Mouse (Mus musculus) thymus, postnatal 4 days (tissue): ENCODE results near the gene Cntn5.

ENCODE experiments used
- DNase-seq: peaks from one replicate; pipeline ENCODE4 v3.0.0; 2021

The Cntn5 gene

DNA sequence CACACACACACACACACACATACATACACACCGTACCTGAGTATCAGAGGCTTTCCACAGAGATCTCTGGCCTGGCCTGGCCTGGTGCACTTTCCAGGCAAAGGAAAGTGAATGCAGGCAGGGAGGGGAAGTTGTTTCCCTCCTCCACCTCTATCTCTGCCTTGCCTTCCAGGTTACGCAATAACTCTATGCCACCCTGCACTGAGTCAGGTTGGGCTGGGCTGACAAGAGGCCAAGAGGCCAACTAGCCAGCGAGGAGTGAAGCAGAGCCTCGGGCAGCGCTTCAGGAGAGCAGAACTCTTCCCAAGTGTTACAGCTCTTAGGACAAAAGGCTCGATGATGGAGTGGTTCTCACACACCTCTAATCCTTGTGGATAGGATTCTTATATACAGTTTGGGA, 1018.4 kb downstream of the Cntn5 start:
- no peak for DNase-seq

GRCm38 (mm10) chr9:9882779-9883383, 1021.7 kb downstream of the Cntn5 start:
- DNase-seq = no peak

DNA sequence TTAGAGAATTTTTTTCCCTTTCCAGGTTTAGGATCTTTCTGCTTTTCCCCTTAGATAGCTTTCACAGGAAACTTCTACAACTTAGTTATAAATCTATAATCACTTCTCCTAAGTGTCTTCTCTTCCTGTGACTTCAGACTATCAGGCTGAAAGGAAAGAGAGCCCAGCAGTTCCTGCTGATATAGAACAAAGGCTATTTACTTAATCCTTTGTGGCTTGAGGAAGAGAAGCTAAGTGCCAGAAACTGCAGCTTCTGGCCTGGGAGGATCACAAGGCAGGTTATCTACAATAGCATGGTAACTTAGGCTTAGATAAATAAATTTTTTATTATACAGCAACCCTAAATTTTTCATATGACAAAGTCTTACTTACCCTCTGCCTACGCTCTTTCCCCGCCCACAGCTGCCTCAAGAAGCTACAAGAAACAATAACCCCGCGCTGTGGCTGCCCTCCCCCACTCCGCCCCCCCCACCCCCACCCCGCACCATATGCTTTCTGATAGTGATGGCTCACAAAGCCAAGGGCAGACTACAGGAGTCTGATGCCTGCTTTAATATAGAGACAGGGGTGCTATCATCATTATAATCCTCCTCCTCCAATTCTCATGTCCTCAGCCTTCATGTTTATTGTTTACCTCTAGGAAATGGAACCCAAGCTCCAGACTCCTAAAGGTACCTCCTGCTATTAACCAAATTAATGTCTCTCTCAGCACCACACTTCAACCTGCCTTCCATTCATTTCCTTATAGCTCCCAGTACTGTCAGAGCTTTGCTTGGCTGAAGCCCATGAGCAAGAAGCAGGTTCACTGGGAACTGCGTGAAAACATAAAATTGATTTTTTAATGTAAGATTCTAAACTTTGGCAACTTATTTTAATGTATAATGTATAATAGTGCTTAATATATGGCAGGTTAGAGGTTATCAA, 1032.2 kb downstream of the Cntn5 start:
- no peak for DNase-seq

DNA sequence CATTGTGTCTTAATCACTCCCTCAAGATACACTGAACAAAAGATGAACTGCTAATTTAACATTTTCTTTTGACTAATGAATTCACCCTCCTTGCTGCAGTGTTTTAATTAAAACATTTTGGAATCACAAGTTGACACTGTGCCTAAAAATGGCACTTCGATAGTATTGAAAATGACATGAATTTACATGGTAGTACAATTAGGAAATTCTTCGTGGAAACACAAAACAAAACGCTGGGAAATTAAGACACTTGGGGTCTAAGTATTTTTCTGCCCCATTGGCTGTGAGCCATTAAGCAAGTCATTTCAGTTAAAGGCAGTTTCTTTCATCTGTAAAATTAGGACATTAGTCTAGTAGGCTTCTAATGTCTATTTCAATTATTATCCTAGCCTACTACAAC, 1043.9 kb downstream of the Cntn5 start:
- DNase-seq = no peak

DNA sequence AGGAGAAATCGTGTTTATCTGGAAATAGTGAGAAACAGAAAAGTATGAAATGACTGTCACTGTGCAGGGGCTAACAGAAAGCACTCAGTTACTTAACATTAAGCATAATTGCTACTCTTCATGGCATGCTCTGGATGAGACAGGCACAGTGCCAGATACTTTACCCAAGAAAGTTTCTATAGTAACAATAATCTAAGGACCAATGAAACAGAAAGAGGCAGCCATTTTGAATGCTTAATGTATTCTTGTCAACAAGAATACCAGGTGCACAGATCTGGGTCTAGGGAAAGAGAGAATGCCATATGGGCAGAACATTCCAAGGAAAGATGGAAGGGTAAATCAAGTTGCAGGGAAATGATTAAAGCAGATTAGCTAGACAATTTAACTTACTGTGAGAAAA, 1045.3 kb downstream of the Cntn5 start:
- DNase-seq = no peak

- no peak for DNase-seq
Observed at GRCm38 (mm10) chr9:9854791-9855190, 1049.8 kb downstream of the Cntn5 start.

- DNase-seq = no peak
Observed at GRCm38 (mm10) chr9:9830231-9830630, 1074.3 kb downstream of the Cntn5 start.

- DNase-seq = no peak
Observed at GRCm38 (mm10) chr9:9819963-9820362, 1084.6 kb downstream of the Cntn5 start.

- DNase-seq = no peak
Observed at GRCm38 (mm10) chr9:9817477-9817876, 1087.1 kb downstream of the Cntn5 start.

DNA sequence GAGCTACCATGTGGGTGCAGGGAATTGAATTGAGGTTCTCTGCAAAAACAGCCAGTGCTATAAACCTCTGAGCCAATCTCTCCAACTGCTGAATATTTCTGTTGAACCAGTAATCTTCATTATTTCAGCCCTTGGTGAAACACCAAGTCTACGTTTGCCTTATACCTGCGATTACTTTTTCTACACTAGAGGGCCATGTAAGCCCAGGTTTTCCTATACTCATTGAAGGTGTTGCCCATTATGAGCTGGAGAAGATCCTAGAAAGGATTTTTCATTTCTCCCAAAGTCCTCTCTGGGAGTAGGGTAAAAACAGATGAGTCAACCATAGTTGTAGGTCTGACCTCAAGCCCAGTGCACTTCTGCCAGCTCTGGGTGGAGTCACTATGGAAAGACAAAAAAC, 1105.0 kb downstream of the Cntn5 start:
- DNase-seq = no peak

DNA sequence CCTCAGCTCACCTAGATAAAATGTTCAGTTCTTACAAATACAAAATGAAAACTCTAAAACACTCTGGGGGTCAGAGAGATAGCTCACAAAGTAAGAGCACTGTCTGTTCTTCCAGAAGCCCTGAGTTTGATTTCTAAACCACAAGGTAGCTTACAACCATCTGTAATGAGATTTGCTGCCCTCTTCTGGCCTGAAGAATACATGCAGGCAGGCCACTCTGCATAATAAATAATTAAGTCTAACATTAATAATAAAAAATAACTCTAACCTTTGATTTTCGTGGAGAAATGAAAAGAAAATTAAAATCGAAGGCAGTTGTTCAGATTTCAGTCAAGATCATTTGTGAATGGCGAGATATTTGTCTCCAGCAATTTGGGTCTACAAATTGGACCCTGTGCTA, 1120.9 kb downstream of the Cntn5 start:
- DNase-seq = no peak

DNA sequence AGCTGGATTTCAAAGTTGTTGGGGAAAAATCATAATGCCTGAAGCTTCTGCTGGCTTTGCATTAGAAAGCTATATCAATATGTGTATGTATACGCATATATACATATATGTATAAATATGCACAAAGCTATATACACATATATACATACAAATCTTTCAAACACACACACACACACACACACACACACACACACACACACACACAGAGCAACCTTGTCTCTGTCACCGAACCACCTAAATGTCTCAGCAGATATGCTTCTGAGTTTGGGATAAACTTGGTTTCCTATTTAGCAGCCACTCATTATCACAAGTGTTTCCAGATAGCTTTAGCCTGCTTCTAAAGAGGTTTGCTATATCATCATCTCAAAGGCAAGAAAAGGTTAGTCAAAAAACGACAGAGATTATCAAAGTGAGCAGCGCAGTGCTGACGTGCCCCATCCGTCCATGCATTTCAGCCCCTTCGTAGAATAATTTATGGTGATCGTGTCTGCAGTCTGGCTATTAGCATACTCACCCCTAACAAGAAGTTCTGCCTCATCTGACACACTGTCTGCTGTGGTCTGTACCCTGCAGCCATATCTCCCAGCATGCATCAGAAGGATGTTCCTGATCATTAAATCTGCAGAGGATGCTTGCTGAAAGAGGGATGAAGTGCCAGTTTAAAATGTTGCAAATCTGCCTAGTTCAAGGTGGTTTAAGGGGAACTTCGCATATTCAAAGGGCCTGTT, 1123.3 kb downstream of the Cntn5 start:
- no peak for DNase-seq

DNA sequence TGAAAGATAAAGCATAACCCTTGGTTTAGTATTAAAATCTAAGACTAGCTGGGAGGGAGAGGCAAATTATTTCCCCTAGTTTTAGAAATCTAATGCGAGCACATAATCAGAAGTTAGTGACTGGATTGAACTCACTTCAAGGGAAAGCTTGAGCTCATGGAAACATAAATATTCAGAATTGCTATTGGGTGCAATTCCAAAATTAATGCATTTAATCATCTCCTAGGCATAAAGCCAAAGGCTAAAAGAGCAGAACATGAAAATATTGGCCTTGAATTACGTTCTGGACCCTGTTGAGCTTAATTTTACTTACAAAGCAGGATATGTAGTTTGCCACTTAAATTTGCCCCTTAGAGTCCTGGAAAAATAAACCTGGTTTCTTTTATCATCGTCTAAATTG, 1124.9 kb downstream of the Cntn5 start:
- no peak for DNase-seq

GRCm38 (mm10) chr9:9770777-9771176, 1133.8 kb downstream of the Cntn5 start:
- DNase-seq = no peak

DNA sequence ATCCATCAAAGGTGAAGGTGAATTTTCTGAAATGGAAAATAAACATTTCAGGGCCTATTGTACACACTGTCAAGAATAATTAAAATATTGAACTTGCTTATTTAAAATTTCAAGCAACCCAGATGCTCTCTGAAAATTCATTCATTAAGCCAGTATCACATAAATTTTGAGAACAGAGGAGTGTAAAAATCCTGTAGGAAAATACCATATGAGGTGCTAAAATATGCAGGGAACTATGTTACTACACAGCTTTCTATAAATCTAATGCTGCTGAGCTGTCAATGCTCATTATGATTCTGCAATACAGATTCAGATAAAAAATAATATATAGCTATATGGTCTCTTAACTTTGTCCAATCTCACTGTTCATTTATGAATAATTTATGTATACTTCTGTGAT, 1134.9 kb downstream of the Cntn5 start:
- DNase-seq = no peak

GRCm38 (mm10) chr9:9718145-9718544, 1186.4 kb downstream of the Cntn5 start:
- DNase-seq = no peak

DNA sequence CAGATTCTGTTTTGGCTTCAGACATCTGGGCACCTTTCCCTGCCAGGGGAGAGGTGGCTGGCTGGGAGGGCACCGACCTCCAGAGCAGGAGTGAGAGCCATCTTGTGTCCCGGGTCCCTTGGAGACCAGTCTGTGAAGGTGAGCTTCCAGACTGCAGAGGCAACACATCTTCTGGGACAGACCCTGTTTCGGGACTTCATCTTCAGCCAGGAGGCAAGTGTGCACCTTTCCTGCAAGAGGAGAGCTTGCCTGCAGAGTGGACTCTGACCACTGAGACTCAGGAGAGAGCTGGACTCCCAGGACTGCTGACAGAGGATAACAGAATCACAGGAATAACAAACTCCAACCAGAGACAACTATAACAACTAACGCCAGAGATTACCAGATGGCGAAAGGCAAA, 1195.9 kb downstream of the Cntn5 start:
- no peak for DNase-seq

GRCm38 (mm10) chr9:9707766-9708165, 1196.8 kb downstream of the Cntn5 start:
- DNase-seq = no peak

DNA sequence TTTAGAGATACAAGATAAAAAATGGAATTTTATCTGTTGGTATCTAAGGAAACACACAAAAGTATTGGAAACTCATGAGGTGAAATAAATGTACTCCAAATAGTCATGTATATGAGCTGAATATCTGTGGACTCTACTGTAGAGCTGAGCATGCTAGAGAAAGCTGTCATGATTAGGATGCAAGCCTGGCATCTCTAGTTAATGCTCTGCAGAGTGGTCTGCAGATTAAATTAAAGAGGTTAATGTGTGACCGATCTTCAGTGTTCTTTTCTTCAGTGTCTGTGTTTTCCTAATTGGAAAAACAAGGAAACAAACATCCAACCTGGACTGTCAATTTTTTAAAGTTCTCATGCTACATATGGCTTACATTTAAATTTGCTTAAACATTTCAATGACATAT, 1199.4 kb downstream of the Cntn5 start:
- DNase-seq = no peak

DNA sequence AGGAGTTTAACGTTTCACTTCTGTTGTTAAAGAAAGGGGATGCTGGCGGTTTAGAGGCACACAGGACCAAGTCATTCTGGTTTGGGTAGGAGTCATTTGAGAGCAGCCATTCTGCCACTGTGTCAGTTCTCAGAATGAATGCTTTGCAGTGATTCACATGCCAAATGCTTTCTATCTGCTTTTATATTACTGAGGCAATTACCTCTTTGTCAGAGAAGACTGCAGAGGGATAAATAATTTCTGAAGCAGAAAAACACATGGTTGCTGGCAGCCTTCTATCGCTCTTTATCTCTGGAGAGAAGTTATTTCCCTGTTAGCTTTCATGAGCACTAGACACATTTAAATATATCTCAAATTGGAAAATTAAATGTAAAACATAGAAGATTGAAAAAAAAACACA, 1207.9 kb downstream of the Cntn5 start:
- no peak for DNase-seq

- no peak for DNase-seq
Observed at GRCm38 (mm10) chr9:9682348-9682884, 1222.2 kb downstream of the Cntn5 start.

- DNase-seq = no peak
Observed at GRCm38 (mm10) chr9:9676078-9676477, 1228.5 kb downstream of the Cntn5 start.

DNA sequence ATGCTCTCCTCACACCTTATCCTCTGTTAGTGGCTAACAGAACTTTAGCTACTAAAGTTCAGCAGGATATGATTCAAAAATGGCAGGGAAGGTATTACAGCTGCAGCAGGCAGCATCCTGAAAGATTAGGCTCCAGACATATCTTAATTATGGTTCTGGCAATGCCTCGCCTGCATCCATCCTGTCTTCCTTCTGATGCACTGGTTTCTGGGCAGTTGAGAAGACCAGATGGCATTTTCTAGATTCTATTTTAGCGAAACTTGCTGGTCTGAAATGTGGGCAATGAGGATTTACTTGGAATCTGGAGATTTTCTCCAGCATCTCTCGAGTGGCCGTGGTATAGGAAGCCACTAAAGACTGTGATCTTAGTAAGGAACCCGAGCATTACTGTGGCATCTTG, 1230.0 kb downstream of the Cntn5 start:
- DNase-seq = no peak
